Mouse (Mus musculus) neutrophil, adult 5-6 weeks (primary cell): Measurements from ENCODE around the gene Akr1c14. TPM values are rescaled to one million over a fixed set of nuclear protein-coding genes. Genes with fewer than 3 reads are reported as not detected.
"Not testable (repeated sequence)": the region's sequence is repeated elsewhere in the genome, so short reads cannot be mapped to it uniquely, and the experiment has no call there.

Source experiments
- ATAC-seq: fragments of 151-379, 151-347 bp; 2 replicates; pipeline ENCODE4 v1.8.0; 2017; ENCODE audit warnings: mild to moderate bottlenecking, moderate TSS enrichment; ENCODE audit not compliant: insufficient number of reproducible peaks, poor library complexity, low FRiP score, severe bottlenecking; ENCODE audit errors: extremely low read depth
- total RNA-seq: library from RNA; stranded (forward); fragments of 200-1000 nt; gene quantifications from 2 replicates; pipeline ENCODE4 v1.2.3, GENCODE M21; 2017

Gene Akr1c14
- total RNA-seq, 1 experiment from 2014 or later, result not detected

DNA sequence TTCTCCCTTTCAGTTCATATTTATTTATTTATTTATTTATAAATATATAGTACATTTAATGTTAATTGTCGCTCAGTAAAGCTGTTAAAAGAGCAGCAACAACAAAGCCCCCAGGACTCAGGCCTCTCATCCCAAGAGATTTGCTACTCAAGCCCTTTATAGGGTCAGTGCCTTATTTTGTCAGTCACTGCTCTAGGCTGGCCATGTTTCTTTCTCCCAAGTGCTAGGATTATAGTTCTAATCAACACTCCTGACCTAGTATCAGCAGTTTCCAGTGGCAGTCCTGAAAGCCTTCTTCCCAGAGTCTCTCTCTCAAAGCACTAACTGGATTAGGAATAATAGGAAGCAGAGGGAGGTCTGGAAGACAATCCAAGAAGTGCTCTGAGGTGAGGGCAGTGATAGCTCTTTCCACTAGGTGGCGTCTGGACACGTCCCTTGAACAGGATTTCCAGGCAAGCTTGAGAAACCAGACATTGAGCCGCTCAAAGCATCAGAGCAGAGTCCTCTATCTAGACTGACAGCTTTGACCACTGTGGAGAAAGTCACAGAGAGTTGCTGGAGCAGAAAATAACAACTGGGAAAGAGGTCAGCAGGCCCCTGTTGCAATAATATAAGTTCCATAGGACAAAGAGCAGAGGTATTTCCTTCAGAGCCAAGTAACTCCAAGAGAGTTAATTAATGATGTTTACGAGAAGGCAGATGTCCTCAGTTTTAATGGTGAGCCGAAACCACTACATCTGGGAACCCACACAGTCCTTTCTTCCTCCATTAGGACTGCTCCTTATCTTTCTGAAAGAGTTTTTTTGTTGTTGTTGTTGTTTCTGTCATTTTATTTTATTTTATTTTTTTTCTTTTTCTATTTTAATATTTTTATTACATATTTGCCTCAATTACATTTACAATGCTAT, 61.7 kb downstream of the Akr1c14 start:
- ATAC-seq, result no peak

DNA sequence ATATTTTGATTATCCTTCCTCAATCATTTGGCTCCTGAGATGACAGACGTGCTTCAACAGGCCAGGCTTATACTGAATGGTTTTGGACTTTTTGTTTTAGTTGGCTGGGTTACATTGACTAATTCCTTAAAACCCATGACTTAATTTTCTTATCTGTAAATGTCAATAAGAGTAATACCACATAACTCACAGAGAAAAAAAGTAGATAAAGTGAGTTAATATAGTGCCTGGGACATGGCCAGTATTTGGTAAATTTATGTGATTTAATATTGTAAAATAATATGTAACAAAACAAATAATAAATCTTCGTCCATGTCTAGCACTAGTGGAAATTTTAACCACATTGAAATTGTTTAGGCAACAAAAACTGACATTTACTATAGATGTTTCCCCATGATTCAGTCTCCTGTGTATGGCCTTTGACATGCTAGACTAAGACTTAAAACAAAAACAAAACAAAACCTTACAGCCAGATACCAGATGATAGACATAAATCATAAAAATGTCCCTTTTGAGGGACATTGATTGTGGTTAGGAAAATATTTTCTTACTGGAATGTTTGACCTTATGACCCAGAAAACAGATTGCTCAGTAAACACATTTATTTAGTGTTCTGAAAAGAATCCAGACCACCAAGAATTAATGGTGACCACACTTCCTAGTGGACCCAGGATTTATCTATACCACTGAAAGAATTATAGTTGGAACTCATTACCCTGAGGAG, 70.5 kb downstream of the Akr1c14 start:
- no peak for ATAC-seq

DNA sequence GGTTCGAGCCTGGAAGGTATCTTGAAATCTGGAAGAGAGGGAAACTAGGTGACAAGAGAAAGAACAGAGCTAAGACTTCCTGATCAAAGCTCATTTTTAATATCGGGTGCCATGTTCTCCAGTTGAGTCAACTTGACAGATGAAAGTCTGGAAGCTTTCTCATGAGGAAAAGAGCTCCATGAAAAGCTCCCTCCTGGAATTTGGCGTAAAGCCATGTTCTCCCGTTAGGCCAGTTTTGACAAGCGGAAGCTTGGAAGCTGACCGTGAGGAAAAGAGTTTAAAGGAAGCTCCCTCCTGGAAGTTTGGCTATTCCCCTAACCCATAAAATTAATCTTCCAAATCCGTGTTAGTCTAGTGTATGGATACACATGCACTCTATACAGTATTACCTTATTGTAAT, 74.3 kb downstream of the Akr1c14 start:
- ATAC-seq, result no peak

DNA sequence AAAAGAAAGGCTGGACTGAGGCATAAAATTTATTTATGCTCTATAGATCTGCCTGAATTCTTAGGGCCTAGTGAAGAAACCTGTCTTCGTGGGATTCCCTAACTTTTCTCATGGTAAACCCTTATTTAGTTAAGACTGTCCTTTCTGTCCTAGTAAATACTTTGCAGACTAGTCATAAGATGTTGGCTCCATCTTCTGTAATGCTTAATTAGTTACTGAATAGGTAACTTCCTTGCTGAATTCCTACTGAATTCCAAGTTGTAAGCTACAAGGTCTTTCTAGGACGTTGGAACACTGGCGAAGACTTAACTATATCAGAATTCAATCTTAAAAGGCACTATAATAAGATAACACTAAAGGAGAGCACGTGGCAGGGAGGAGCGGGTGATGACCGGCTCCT, 75.7 kb downstream of the Akr1c14 start:
- ATAC-seq, result not testable (repeated sequence)

DNA sequence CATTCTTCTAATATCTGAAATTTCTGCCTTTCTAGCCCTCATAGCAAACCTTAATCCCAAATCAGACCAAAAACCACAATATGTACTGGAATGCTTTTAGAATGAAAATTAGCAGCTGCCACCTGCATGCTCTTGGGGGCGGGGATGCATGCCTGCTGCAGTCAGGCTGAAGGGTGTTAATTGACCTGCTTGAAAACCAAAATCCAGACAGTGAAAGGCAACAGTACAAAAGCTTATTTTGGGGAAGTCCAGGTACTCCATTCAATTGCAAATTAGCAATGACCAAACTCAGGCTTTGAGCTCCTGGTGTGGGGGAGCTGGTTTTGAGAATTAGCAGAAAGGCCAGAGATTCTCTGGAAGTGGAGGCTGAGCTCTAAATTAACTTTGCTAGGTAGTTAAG, 77.0 kb downstream of the Akr1c14 start:
- not testable (repeated sequence) for ATAC-seq

DNA sequence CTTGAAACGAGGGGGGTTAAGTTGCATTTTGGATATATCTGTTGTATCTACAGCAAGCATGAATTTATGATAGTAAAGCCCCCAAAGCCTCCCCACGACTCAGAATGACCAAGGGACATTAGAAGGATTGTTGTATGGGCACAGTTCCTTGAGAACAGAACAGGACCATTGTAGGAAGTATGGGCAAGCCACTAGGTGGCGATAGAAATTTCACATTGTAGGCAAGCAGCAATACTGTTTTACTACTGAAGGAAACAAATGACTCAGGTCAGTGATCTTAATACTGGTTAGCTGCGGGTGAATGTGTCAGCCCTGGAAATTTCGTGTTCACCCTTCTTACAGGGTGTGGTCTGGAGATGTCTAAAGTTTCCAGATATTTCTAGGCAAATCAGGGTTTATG, 80.3 kb downstream of the Akr1c14 start:
- ATAC-seq, result no peak

DNA sequence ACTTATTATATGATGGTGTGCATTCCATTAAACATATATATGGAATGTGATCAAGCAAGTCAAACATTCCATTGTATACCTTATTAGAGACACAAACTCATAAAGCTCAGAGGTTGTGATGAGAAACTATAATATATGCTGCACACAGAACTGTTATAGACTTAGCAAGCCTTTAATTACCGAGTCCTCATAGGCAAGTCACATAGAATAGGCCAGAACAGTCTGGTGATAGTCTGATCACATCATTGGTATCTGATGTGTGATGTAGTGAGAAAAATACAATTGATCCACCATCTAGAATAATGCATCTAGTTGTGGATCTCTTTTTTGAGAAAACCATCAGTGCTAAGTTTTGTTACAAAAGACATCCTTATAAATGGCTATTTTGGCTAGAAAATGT, 82.5 kb downstream of the Akr1c14 start:
- ATAC-seq, result no peak

DNA sequence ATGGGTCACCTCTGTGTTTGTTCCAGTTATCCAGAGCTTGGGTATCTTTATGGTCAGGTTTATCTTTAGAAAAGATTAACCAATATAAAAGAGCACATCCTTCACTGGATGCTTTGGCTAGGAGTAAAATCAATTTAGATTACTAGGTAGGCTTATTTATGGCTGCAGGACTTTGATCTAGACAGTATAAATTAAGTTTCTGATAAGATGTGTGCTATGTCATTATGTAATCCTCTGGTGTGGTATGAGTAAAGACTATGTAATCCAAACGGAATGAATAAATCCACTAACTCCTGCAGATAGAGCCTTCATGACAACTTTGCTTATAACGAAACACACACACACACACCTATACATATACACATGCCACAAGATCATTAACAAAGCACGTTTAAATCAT, 82.9 kb downstream of the Akr1c14 start:
- ATAC-seq, result no peak

DNA sequence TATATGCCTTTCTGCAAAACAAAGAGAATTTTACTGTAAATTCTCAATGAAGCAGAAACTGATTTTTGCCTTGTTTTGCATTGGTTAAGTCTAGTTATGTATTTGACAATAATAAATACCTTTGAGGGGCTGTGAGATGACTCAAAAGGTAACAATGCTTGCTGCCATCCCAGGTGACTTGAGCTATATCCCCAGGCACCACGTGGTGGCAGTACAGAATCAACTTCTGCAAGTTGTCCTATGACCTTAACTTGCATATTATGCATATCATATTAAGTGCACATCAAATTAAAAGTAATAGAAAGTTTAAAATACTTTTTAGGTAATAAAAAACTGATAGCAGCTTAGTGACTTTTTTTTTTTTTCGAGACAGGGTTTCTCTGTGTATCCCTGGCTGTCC, 84.3 kb downstream of the Akr1c14 start:
- no peak for ATAC-seq

Other genes with a start within 250 kb of the Akr1c14 start
- 14.0 and 15.9 TPM in 2 replicates for gene Calml3, start 244.7 kb upstream of the Akr1c14 start, total RNA-seq
- gene Calm4, start 211.3 kb upstream of the Akr1c14 start, total RNA-seq, result not detected in 2 replicates
- gene Calm5, start 194.8 kb upstream of the Akr1c14 start, total RNA-seq, result not detected in 2 replicates
- gene Net1, start 130.8 kb upstream of the Akr1c14 start, total RNA-seq, result 32.8 and 40.9 TPM in 2 replicates
- gene Tubal3, start 130.7 kb upstream of the Akr1c14 start, total RNA-seq, result not detected in 2 replicates
- not detected in 2 replicates for gene Ucn3, start 103.7 kb upstream of the Akr1c14 start, total RNA-seq
- not detected in 2 replicates for gene Akr1c18, start 101.6 kb downstream of the Akr1c14 start, total RNA-seq
- 0.93 and 1.8 TPM in 2 replicates for gene Akr1c13, start 142.1 kb downstream of the Akr1c14 start, total RNA-seq
- 0.12 TPM in 1 of 2 replicates, not detected in the other for gene Akr1c19, start 179.7 kb downstream of the Akr1c14 start, total RNA-seq
- gene Akr1c12, start 230.4 kb downstream of the Akr1c14 start, total RNA-seq, result not detected in 2 replicates